Mouse (Mus musculus) erythroblast, embryonic 14.5 days (primary cell): ENCODE results near the gene Vars2.

Experiments
- GATA1 ChIP-seq: IDR thresholded peaks from 2 replicates; pipeline ENCODE4 v1.6.1; 2012; ENCODE audit warnings: low read length, inconsistent platforms, mixed read lengths
- TAL1 ChIP-seq: IDR thresholded peaks from 3 replicates; pipeline ENCODE4 v1.6.1; 2012; ENCODE audit warnings: low read length, inconsistent platforms, mixed read lengths

GRCm38 (mm10) chr17:35673416-35674035, 6.1 kb upstream of the Vars2 start, which contains the start of gene Gtf2h4:
- TF ChIP-seq TAL1 (no peak), GATA1 (no peak)
